Mouse (Mus musculus): Measurements from ENCODE around the gene Sat2.
"Not testable (repeated sequence)": the region's sequence is repeated elsewhere in the genome, so short reads cannot be mapped to it uniquely, and the experiment has no call there.

Sat2 gene

GRCm38 (mm10) chr11:69600098-69600497 lies 21.7 kb upstream of the Sat2 start:
- no peak for DNase-seq (ENCODE audit: low spot score in 2 of 2)

GRCm38 (mm10) chr11:69601768-69602167 lies 20.1 kb upstream of the Sat2 start:
- DNase-seq (ENCODE audit: low spot score in 2 of 2), result no peak

GRCm38 (mm10) chr11:69603516-69603915 lies 18.3 kb upstream of the Sat2 start:
- DNase-seq (ENCODE audit: low spot score in 2 of 2), result no peak

- DNase-seq (ENCODE audit: low spot score in 2 of 2), result no peak
Observed at GRCm38 (mm10) chr11:69604347-69604746, 17.5 kb upstream of the Sat2 start.

GRCm38 (mm10) chr11:69604795-69605664 lies 16.8 kb upstream of the Sat2 start:
- DNase-seq (ENCODE audit: low spot score in 2 of 2), result peak in 1 of 2 experiments; percentile 30

- DNase-seq (ENCODE audit: low spot score in 2 of 2), result peak; percentile 28 to 55
Observed at GRCm38 (mm10) chr11:69605726-69606490, 15.9 kb upstream of the Sat2 start, which contains the start of gene Atp1b2. Gene Atp1b2, minus strand, starts transcription at chr11:69605942.

- no peak for DNase-seq (ENCODE audit: low spot score in 2 of 2)
Observed at GRCm38 (mm10) chr11:69606491-69606795, 15.4 kb upstream of the Sat2 start.

- no peak for DNase-seq (ENCODE audit: low spot score in 2 of 2)
Observed at GRCm38 (mm10) chr11:69606832-69607231, 15.0 kb upstream of the Sat2 start.

GRCm38 (mm10) chr11:69608525-69608924 lies 13.3 kb upstream of the Sat2 start:
- no peak for DNase-seq (ENCODE audit: low spot score in 2 of 2)

GRCm38 (mm10) chr11:69609416-69609815 lies 12.4 kb upstream of the Sat2 start:
- DNase-seq (ENCODE audit: low spot score in 2 of 2), result no peak

- DNase-seq (ENCODE audit: low spot score in 2 of 2), result no peak
Observed at GRCm38 (mm10) chr11:69610899-69611298, 10.9 kb upstream of the Sat2 start.

GRCm38 (mm10) chr11:69613553-69614256 lies 8.1 kb upstream of the Sat2 start:
- peak; percentile 76 to 78 for DNase-seq (ENCODE audit: low spot score in 2 of 2)

- not testable (repeated sequence) for DNase-seq (ENCODE audit: low spot score in 2 of 2)
Observed at GRCm38 (mm10) chr11:69614257-69614588, 7.6 kb upstream of the Sat2 start.

GRCm38 (mm10) chr11:69616781-69617180 lies 5.0 kb upstream of the Sat2 start:
- DNase-seq (ENCODE audit: low spot score in 2 of 2), result no peak

- no peak for DNase-seq (ENCODE audit: low spot score in 2 of 2)
Observed at GRCm38 (mm10) chr11:69617805-69618204, 4.0 kb upstream of the Sat2 start, which contains the start of gene Shbg. Gene Shbg, minus strand, starts transcription at chr11:69617905.

GRCm38 (mm10) chr11:69620394-69621081 lies 1.3 kb upstream of the Sat2 start:
- no peak for DNase-seq (ENCODE audit: low spot score in 2 of 2)

- no peak for DNase-seq (ENCODE audit: low spot score in 2 of 2)
Observed at GRCm38 (mm10) chr11:69622406-69622805, 582 bp downstream of the Sat2 start.

GRCm38 (mm10) chr11:69623006-69623405 lies 1.2 kb downstream of the Sat2 start:
- no peak for DNase-seq (ENCODE audit: low spot score in 2 of 2)

- DNase-seq (ENCODE audit: low spot score in 2 of 2), result not testable (repeated sequence)
Observed at GRCm38 (mm10) chr11:69624339-69624738, 2.5 kb downstream of the Sat2 start.

GRCm38 (mm10) chr11:69628286-69628685 lies 6.5 kb downstream of the Sat2 start:
- DNase-seq (ENCODE audit: low spot score in 2 of 2), result peak in 1 of 2 experiments; percentile 61

GRCm38 (mm10) chr11:69629802-69630201 lies 8.0 kb downstream of the Sat2 start:
- DNase-seq (ENCODE audit: low spot score in 2 of 2), result no peak
